Mouse (Mus musculus): ENCODE data around the gene Glb1.

GRCm38 (mm10) chr9:114501913-114502312, 101.0 kb downstream of the Glb1 start:
- TF ChIP-seq CTCF (IDR thresholded peaks at IDR 0.05; ENCODE audit: borderline replicate concordance, insufficient read depth, low read depth, low read length) (no peak), POLR2A (IDR thresholded peaks at IDR 0.05; ENCODE audit: borderline replicate concordance, insufficient read depth, low read length) (no peak)
